9 mouse cellular contexts compared by ENCODE assay signal in genomic region chr19:4309776-4310185, GRCm38 (mm10). TPM values are rescaled to one million over a fixed set of nuclear protein-coding genes. Genes with fewer than 3 reads are reported as not detected.
DNase-seq lines count a peak whose midpoint lies in the region; ATAC-seq lines count a peak whose summit lies in the region.
"Had no signal": no experiment of that assay in that cellular context is flagged by ENCODE, and none has a peak within 500 bp of the region (broad histone marks: within the 10 kb centered on the region; RNA-seq: fewer than 3 reads in every experiment).

No protein-coding gene starts in this region.

- no peak overlapping the region for H3K4me2 ChIP-seq in liver, embryonic 12.5 days
- H3K4me2 ChIP-seq in neural tube, embryonic 11.5 days (ENCODE audit: low read depth) = no peak overlapping the region
- H3K4me2 ChIP-seq: neural tube, embryonic 12.5 days had no signal

- 0 out of 2 replicates have a peak, but pooled peaks cover 5% of the 10 kb centered on the region for H3K27me3 ChIP-seq in liver, embryonic 12.5 days (replicated peaks)
- H3K27me3 ChIP-seq in neural tube, embryonic 11.5 days (ENCODE audit: control insufficient read depth, insufficient read depth, low read length) = no peaks in the 10 kb centered on the region
- H3K27me3 ChIP-seq: neural tube, embryonic 12.5 days had no signal

- H3K4me1 ChIP-seq in liver, embryonic 12.5 days = peaks cover 15% of the 10 kb centered on the region
- peaks cover 7% of the 10 kb centered on the region for H3K4me1 ChIP-seq in neural tube, embryonic 11.5 days (ENCODE audit: control insufficient read depth, insufficient read depth, low read length)

- no peak for ATAC-seq in liver, embryonic 12.5 days
- no peak for ATAC-seq in neural tube, embryonic 11.5 days (ENCODE audit: insufficient read depth, low FRiP score, low TSS enrichment)

- H3K9me3 ChIP-seq in liver, embryonic 12.5 days (replicated peaks) = no peaks in the 10 kb centered on the region
- H3K9me3 ChIP-seq in neural tube, embryonic 11.5 days (ENCODE audit: control insufficient read depth, low read length) = no peaks in the 10 kb centered on the region
- H3K9me3 ChIP-seq: neural tube, embryonic 12.5 days had no signal

- no peak overlapping the region for H3K27ac ChIP-seq in liver, embryonic 12.5 days
- no peak overlapping the region for H3K27ac ChIP-seq in neural tube, embryonic 11.5 days (ENCODE audit: low read depth, low read length)
- H3K27ac ChIP-seq: neural tube, embryonic 12.5 days had no signal

- H3K36me3 ChIP-seq in liver, embryonic 12.5 days = peaks cover 4% of the 10 kb centered on the region; the same call in 1 of the 2 replicates
- no peaks in the 10 kb centered on the region for H3K36me3 ChIP-seq in neural tube, embryonic 11.5 days (ENCODE audit: control insufficient read depth, insufficient read depth, low read length)

- H3K4me3 ChIP-seq in liver, embryonic 12.5 days = no peak overlapping the region
- no peak overlapping the region for H3K4me3 ChIP-seq in neural tube, embryonic 11.5 days (ENCODE audit: low read depth, low read length)
- H3K4me3 ChIP-seq: neural tube, embryonic 12.5 days had no signal

- intact Hi-C loops in gastrocnemius, postnatal 14 days (cut with DNase I; ENCODE audit: low total_unique reads) = loop anchor here (2.0 kb wide), 1 partner anchor 49 kb away; no protein-coding TSS in a partner anchor
- intact Hi-C loops in left cerebral cortex, postnatal 10 days (cut with DNase I) = loop anchor here (5.0 kb wide), 1 partner anchor 292 kb away; no protein-coding TSS in a partner anchor

- peak; percentile 67 for DNase-seq in liver
- peak; percentile 73 for DNase-seq in MN1 (ENCODE audit: low spot score)
- DNase-seq in cerebellum, postnatal 25 days = peak; percentile 68 to 76
- DNase-seq in gastrocnemius, postnatal 14 days = peak; percentile 57
- DNase-seq in left cerebral cortex, postnatal 10 days (ENCODE audit: extremely low spot score in 1 of 2, low spot score in 2 of 2) = peak; percentile 48 to 51
- peak; percentile 65 for DNase-seq in neural tube, embryonic 11.5 days (ENCODE audit: low spot score)
- DNase-seq in layer of hippocampus, postnatal 25 days (ENCODE audit: extremely low spot score in 1 of 2, low spot score in 1 of 2) = no peak

- no peak overlapping the region for H3K9ac ChIP-seq in liver, embryonic 12.5 days
- no peak overlapping the region for H3K9ac ChIP-seq in neural tube, embryonic 11.5 days (ENCODE audit: low read length)
- H3K9ac ChIP-seq: neural tube, embryonic 12.5 days had no signal

RNA-seq across cellular contexts. Expression of gene Grk2, which starts 3.8 kb away (rescaled TPM):
- polyA plus RNA-seq in liver, embryonic 12.5 days (2016; fragmentation: Nextera tagmentation; extraction: Ambion mirVana) = 15.7 and 17.9 TPM in 2 replicates
- total RNA-seq in gastrocnemius, postnatal 14 days (2021) = 10 to 100 TPM; 31.8 to 36.4 TPM
- total RNA-seq in left cerebral cortex, postnatal 10 days (2021) = 100 to 1,000 TPM; 146 to 154 TPM
- 16.6 and 19.0 TPM in 2 replicates for polyA plus RNA-seq in neural tube, embryonic 11.5 days (2014; fragmentation: Nextera tagmentation; extraction: Ambion mirVana)
- total RNA-seq in layer of hippocampus, postnatal 25 days (2021) = 100 to 1,000 TPM; 185 to 186 TPM

RNA-seq across cellular contexts. Expression of gene Ankrd13d, which starts 26.8 kb away (rescaled TPM):
- 0.99 and 1.4 TPM in 2 replicates for polyA plus RNA-seq in liver, embryonic 12.5 days (2016; fragmentation: Nextera tagmentation; extraction: Ambion mirVana)
- under 1 TPM; 0.62 to 0.90 TPM for total RNA-seq in gastrocnemius, postnatal 14 days (2021)
- 10 to 100 TPM; 87.8 to 91.7 TPM for total RNA-seq in left cerebral cortex, postnatal 10 days (2021)
- 11.6 and 14.1 TPM in 2 replicates for polyA plus RNA-seq in neural tube, embryonic 11.5 days (2014; fragmentation: Nextera tagmentation; extraction: Ambion mirVana)
- total RNA-seq in layer of hippocampus, postnatal 25 days (2021) = 10 to 100 TPM; 59.6 to 66.3 TPM

RNA-seq across cellular contexts. Expression of gene Ssh3, which starts 40.8 kb away (rescaled TPM):
- polyA plus RNA-seq in liver, embryonic 12.5 days (2016; fragmentation: Nextera tagmentation; extraction: Ambion mirVana) = 2.2 and 2.6 TPM in 2 replicates
- total RNA-seq in gastrocnemius, postnatal 14 days (2021) = 1 to 10 TPM; 2.6 to 4.4 TPM
- total RNA-seq in left cerebral cortex, postnatal 10 days (2021) = 10 to 100 TPM; 49.5 to 55.1 TPM
- 2.3 and 3.6 TPM in 2 replicates for polyA plus RNA-seq in neural tube, embryonic 11.5 days (2014; fragmentation: Nextera tagmentation; extraction: Ambion mirVana)
- 10 to 100 TPM; 45.4 to 48.5 TPM for total RNA-seq in layer of hippocampus, postnatal 25 days (2021)

Comparison
In these comparisons a context has a peak if more than half of its experiments do, and no peak if none do; other contexts are left out.
1. DNase-seq: peak in liver (single experiment), MN1 (single experiment), cerebellum, postnatal 25 days (2 of 2), gastrocnemius, postnatal 14 days (single experiment), left cerebral cortex, postnatal 10 days (2 of 2) and neural tube, embryonic 11.5 days (single experiment); none in layer of hippocampus, postnatal 25 days (0 of 2).
2. RNA of gene Ankrd13d, which starts 26.8 kb away (total RNA-seq): 87.8 to 91.7 TPM in left cerebral cortex, postnatal 10 days and 59.6 to 66.3 TPM in layer of hippocampus, postnatal 25 days; 0.62 to 0.90 TPM in gastrocnemius, postnatal 14 days; every median in the first group is over 10 times any median in the second.
3. RNA of gene Ssh3, which starts 40.8 kb away (total RNA-seq): 49.5 to 55.1 TPM in left cerebral cortex, postnatal 10 days and 45.4 to 48.5 TPM in layer of hippocampus, postnatal 25 days; 2.6 to 4.4 TPM in gastrocnemius, postnatal 14 days; every median in the first group is over 4 times any median in the second.